Mouse (Mus musculus) hindbrain, embryonic 10.5 days (tissue): ENCODE measurements around the gene Opn1sw. TPM values are rescaled to one million over a fixed set of nuclear protein-coding genes. Genes with fewer than 3 reads are reported as not detected.

Experiments
- DNase-seq: peaks from one replicate; pipeline ENCODE4 v3.0.0-alpha.2; 2017; ENCODE audit warnings: low spot score
- H3K27ac ChIP-seq: fragments of 300-500 bp; sonication (generic); 2 replicates; pipeline ENCODE4 v1.5.1; 2016; ENCODE audit warnings: mild to moderate bottlenecking, moderate library complexity
- H3K27me3 ChIP-seq: fragments of 300-500 bp; sonication (generic); 2 replicates; pipeline ENCODE4 v1.6.1; 2016; ENCODE audit warnings: mild to moderate bottlenecking; ENCODE audit not compliant: poor library complexity, insufficient read depth, severe bottlenecking
- H3K36me3 ChIP-seq: fragments of 300-500 bp; sonication (generic); 2 replicates; pipeline ENCODE4 v1.6.1; 2016; ENCODE audit warnings: mild to moderate bottlenecking, moderate library complexity
- H3K4me1 ChIP-seq: fragments of 300-500 bp; sonication (generic); replicated peaks from 2 replicates; pipeline ENCODE4 v1.6.1; 2016; ENCODE audit warnings: mild to moderate bottlenecking
- H3K4me3 ChIP-seq: fragments of 300-500 bp; sonication (generic); 2 replicates; pipeline ENCODE4 v1.5.1; 2016; ENCODE audit warnings: mild to moderate bottlenecking, moderate library complexity
- H3K9me3 ChIP-seq: fragments of 300-500 bp; sonication (generic); 2 replicates; pipeline ENCODE4 v1.6.1; 2016; ENCODE audit warnings: mild to moderate bottlenecking, moderate library complexity
- WGBS: fragments of 180-500 bp; shearing (Covaris S2); methylation state at CpG from one replicate; pipeline ENCODE4 v1.1.7; 2016; 5-methylcytosine and 5-hydroxymethylcytosine counted together
- polyA plus RNA-seq: library from polyadenylated mRNA; unstranded; fragments of >200 nt; fragmentation: Nextera tagmentation; extraction: Ambion mirVana; gene quantifications from 2 replicates; pipeline ENCODE4 v1.2.1, GENCODE M21; 2016

Gene Opn1sw
- polyA plus RNA-seq = 0.17 and 0.21 TPM in 2 replicates

- Histone ChIP-seq H3K4me1 (peaks cover 14% of the 10 kb centered on the region), H3K4me3 (peak within 1 kb of the TSS; percentile 44), H3K9me3 (no peaks in the 10 kb centered on the region), H3K27ac (no peak within 1 kb of the TSS), H3K36me3 (no peaks in the 10 kb centered on the region), H3K27me3 (peaks cover 40% of the 10 kb centered on the region)
- DNase-seq = peak; percentile 28
- WGBS = 3% methylated on average over 12 of the region's 12 CpGs
These were observed at the start of gene Opn1sw for GRCm38 (mm10) chr6:29388052-29388518. Gene Opn1sw, minus strand, starts transcription at chr6:29388468.

DNA sequence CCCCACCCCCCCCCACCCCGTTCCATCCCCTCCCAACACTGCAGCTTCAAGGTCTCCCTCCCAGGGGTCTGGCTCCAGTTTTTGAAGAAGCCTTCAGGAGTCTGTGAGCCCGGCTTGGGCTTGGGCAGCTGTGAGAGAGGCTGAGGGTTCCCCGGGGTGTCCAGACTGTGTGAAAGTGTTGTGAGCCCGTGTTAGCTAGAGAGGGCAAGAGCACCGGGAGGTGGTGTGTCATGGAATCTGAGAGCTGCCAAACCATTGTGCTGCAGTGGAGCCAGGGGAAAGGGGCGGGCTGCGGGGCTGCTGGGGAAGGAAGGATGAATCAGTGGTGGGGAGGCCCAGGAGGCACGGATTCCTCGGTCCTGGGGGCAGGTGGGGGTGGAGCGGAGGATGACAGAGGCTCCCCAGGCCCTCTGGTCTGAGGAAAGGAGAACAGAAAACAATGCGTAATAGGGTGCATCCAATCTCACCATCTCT is 48.2 kb upstream of the Opn1sw start:
- peaks cover 54% of the 10 kb centered on the region for H3K27me3 ChIP-seq
- WGBS = 3% methylated on average over 11 of the region's 11 CpGs
- H3K4me1 ChIP-seq = peaks cover 61% of the 10 kb centered on the region
- peak overlapping the region; percentile 86 for H3K27ac ChIP-seq
- peak; percentile 43 for DNase-seq
- H3K4me3 ChIP-seq = peak overlapping the region; percentile 59
- no peaks in the 10 kb centered on the region for H3K9me3 ChIP-seq
- H3K36me3 ChIP-seq = no peaks in the 10 kb centered on the region

DNA sequence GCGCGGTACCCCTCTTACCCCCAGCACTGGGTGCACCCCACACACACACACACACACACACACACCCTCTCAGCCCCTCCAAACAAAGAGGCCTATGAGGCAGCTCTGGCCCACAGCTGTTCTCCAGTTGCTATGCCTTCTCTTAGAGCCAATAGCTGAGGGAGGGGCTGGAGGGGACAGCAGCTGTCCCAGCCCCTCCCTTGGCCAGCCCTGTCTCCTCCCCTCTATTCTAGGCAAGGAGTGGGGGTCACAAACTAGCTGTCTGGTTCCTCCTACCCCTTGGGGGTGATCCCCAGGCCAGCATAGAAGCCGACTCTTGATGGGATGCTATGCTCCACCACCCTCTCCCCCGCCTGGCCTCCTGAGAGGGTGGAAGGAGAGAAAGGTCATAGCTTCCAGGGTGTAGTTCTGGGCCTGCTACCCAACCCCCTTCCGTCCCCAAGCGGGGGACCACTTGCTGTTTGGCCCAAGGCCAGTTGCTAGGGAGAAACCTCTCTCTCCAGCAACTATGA is 47.7 kb upstream of the Opn1sw start:
- DNase-seq = peak; percentile 63
- WGBS = 5% methylated on average over 6 of the region's 6 CpGs
- Histone ChIP-seq H3K9me3 (no peaks in the 10 kb centered on the region), H3K4me3 (peak overlapping the region; percentile 59), H3K36me3 (no peaks in the 10 kb centered on the region), H3K27me3 (peaks cover 59% of the 10 kb centered on the region), H3K4me1 (peaks cover 63% of the 10 kb centered on the region), H3K27ac (peak overlapping the region; percentile 86)

DNA sequence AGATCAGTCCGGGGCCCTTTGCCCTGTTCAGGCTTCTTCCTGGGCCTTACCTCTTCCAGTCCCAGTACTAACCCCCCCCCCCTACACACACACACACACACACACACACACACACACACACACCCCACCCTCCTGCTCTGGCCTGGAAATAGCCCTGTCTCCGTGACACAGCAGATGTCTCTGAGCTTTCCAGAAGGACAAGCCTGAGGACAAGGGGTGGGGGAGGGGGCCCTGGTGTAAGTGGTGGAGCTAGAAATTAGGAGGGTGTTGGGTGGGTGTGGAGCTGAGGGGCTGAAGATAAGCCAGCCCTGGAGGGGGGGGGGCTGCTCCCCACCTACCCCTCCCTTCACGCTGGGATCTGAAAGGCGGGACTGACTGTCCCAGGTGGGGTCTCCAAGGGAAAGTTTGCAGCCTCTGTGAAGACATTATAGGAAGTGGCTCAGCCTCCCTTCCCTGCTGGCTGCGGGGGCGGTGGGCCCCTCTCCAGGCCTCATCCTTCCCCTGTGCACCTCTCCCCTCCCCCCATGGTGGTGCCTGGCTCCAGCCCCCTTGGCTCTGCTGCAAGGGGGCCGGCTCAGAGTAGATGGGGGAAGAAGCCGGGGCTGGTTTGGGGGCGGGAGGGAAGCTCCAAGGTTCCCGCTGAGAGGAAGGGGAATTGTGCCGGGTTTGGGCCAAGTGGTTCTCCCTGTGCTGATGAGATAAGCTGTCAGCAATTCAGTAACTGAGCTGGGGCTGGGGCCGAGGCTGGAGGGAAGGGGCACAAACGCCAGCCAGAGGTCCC is 46.8 kb upstream of the Opn1sw start:
- Histone ChIP-seq H3K27me3 (peaks cover 68% of the 10 kb centered on the region), H3K27ac (peak overlapping the region; percentile 86), H3K4me1 (peaks cover 69% of the 10 kb centered on the region), H3K36me3 (no peaks in the 10 kb centered on the region), H3K9me3 (no peaks in the 10 kb centered on the region), H3K4me3 (peak overlapping the region; percentile 59)
- peak; percentile 62 for DNase-seq
- WGBS = 4% methylated on average over 13 of the region's 13 CpGs

- H3K4me3 ChIP-seq = peak overlapping the region; percentile 59
- peaks cover 65% of the 10 kb centered on the region for H3K4me1 ChIP-seq
- peak overlapping the region; percentile 86 for H3K27ac ChIP-seq
- no peaks in the 10 kb centered on the region for H3K36me3 ChIP-seq
- no peaks in the 10 kb centered on the region for H3K9me3 ChIP-seq
- WGBS = 2% methylated on average over 27 of the region's 27 CpGs
- peaks cover 72% of the 10 kb centered on the region for H3K27me3 ChIP-seq
- DNase-seq = peak; percentile 65
These were observed 45.8 kb upstream of the Opn1sw start for GRCm38 (mm10) chr6:29433804-29434795.

- Histone ChIP-seq H3K4me3 (peak within 1 kb of the TSS; percentile 59), H3K27ac (peak within 1 kb of the TSS; percentile 86), H3K4me1 (peaks cover 63% of the 10 kb centered on the region), H3K36me3 (no peaks in the 10 kb centered on the region), H3K27me3 (peaks cover 71% of the 10 kb centered on the region), H3K9me3 (no peaks in the 10 kb centered on the region)
- under 1% methylated on average over 77 of the region's 77 CpGs for WGBS
- peak; percentile 55 for DNase-seq
These were observed 45.0 kb upstream of the Opn1sw start, which contains the start of gene Flnc for GRCm38 (mm10) chr6:29433038-29433803. Gene Flnc, plus strand, starts transcription at chr6:29433256.

- H3K27me3 ChIP-seq = peaks cover 71% of the 10 kb centered on the region
- no peak for DNase-seq
- H3K4me1 ChIP-seq = peaks cover 63% of the 10 kb centered on the region
- no peaks in the 10 kb centered on the region for H3K9me3 ChIP-seq
- peak overlapping the region; percentile 59 for H3K4me3 ChIP-seq
- H3K36me3 ChIP-seq = no peaks in the 10 kb centered on the region
- peak overlapping the region; percentile 86 for H3K27ac ChIP-seq
These were observed 44.4 kb upstream of the Opn1sw start for GRCm38 (mm10) chr6:29432676-29433037.

DNA sequence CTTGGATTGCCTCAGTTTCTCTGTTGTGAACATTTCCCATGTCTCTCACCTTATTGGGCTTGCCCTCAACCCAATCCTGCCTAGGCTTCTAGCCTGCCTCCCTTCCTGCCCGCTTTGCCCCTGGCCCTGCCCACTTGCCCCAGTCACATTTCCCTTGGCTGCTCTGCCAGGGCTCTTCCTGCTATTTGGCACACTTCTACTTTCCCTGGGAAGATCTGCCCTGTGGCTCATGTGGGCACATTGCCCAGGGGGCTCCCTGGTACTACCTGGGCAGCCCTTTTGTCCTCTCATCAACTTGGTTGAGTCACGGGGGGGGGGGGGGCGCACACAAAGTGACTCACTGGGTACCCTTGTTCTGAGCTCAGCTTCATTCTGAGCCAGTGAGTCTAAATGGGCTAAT is 43.9 kb upstream of the Opn1sw start:
- Histone ChIP-seq H3K4me1 (peaks cover 61% of the 10 kb centered on the region), H3K27me3 (peaks cover 71% of the 10 kb centered on the region), H3K27ac (no peak overlapping the region), H3K36me3 (no peaks in the 10 kb centered on the region), H3K9me3 (no peaks in the 10 kb centered on the region), H3K4me3 (no peak overlapping the region)
- no peak for DNase-seq
- 42% methylated on average over 3 of the region's 3 CpGs for WGBS

DNA sequence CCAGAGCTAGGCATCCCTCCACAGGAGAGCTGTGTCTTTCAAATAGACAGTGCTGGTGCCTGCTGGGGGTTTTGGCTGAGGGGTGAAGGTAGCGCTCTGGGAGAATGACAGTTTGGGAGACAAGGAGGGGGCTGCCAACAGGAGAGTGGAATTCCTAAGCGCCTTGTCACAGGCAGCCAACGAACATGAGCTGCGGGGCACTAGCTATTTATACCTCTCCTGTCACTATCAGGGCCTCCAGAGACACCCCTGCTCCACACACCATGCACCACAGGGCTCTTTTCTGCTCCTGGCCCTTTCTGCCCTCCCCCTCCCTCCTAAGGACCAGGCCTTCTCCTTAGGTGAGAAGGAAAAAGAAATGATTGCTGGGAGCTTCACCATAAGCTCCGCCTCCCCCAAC is 43.2 kb upstream of the Opn1sw start:
- WGBS = 15% methylated on average over 5 of the region's 5 CpGs
- H3K27me3 ChIP-seq = peaks cover 69% of the 10 kb centered on the region
- H3K9me3 ChIP-seq = no peaks in the 10 kb centered on the region
- no peak overlapping the region for H3K4me3 ChIP-seq
- H3K4me1 ChIP-seq = peaks cover 54% of the 10 kb centered on the region
- DNase-seq = no peak
- no peaks in the 10 kb centered on the region for H3K36me3 ChIP-seq
- no peak overlapping the region for H3K27ac ChIP-seq

- H3K4me1 ChIP-seq = peaks cover 48% of the 10 kb centered on the region
- peaks cover 64% of the 10 kb centered on the region for H3K27me3 ChIP-seq
- WGBS = 44% methylated on average over 15 of the region's 15 CpGs
- DNase-seq = no peak
- no peak overlapping the region for H3K27ac ChIP-seq
- no peaks in the 10 kb centered on the region for H3K9me3 ChIP-seq
- no peaks in the 10 kb centered on the region for H3K36me3 ChIP-seq
- H3K4me3 ChIP-seq = no peak overlapping the region
These were observed 42.6 kb upstream of the Opn1sw start for GRCm38 (mm10) chr6:29430681-29431420.

DNA sequence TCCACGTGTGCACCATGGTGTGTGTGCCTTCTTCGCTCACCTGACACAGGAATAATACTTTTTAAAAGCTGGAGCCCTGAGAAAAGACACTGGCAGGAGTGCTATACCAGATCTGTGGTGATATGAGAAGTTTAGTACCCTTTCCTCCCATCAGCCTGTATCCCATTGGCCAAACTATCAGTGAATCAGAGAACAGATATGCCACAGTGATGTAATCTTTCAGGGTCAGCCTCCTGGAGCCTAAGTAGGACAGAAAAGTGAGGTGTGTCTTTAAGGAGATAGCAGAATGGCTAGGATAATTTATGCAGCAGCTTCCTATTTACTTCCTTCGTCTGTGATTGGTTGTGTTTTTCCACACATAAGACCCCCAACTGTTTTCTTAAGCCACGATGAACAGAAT is 39.9 kb upstream of the Opn1sw start:
- Histone ChIP-seq H3K4me1 (peaks cover 21% of the 10 kb centered on the region), H3K36me3 (no peaks in the 10 kb centered on the region), H3K27ac (no peak overlapping the region), H3K9me3 (no peaks in the 10 kb centered on the region), H3K27me3 (peaks cover 37% of the 10 kb centered on the region), H3K4me3 (no peak overlapping the region)
- 56% methylated on average over 4 of the region's 4 CpGs for WGBS
- DNase-seq = no peak
